In genomic region chr10:119058493-119059020, GRCm38 (mm10) we compare ENCODE assay signal across 21 mouse cellular contexts.
DNase-seq lines count a peak whose midpoint lies in the region; ATAC-seq lines count a peak whose summit lies in the region.
"Had no signal": no experiment of that assay in that cellular context is flagged by ENCODE, and none has a peak within 500 bp of the region (broad histone marks: within the 10 kb centered on the region; RNA-seq: fewer than 3 reads in every experiment).

No protein-coding gene starts in this region.

- no peaks in the 10 kb centered on the region for H3K27me3 ChIP-seq in intestine, embryonic 16.5 days (replicated peaks; ENCODE audit: control insufficient read depth, insufficient read depth, low read length)
- H3K27me3 ChIP-seq: embryonic facial prominence, embryonic 15.5 days; hindbrain, embryonic 13.5 days had no signal

- no peak overlapping the region for H3K4me2 ChIP-seq in intestine, embryonic 16.5 days (ENCODE audit: low read depth, low read length)
- H3K4me2 ChIP-seq: embryonic facial prominence, embryonic 15.5 days; heart, embryonic 13.5 days; hindbrain, embryonic 13.5 days had no signal

- no peaks in the 10 kb centered on the region for H3K9me3 ChIP-seq in intestine, embryonic 16.5 days (ENCODE audit: control insufficient read depth, low read length)
- H3K9me3 ChIP-seq: embryonic facial prominence, embryonic 15.5 days; forebrain, embryonic 10.5 days; heart, embryonic 13.5 days; hindbrain, embryonic 13.5 days had no signal

- 55% methylated on average over 10 of the region's 10 CpGs for WGBS in intestine, embryonic 16.5 days

- ATAC-seq in intestine, embryonic 16.5 days: peak; percentile 80
- ATAC-seq: forebrain, embryonic 14.5 days; hindbrain, postnatal 0 days had no signal

- DNase-seq in kidney, postnatal 14 days: peak; percentile 40
- DNase-seq in kidney, adult 18-20 months: no peak
- DNase-seq in 3T3-L1 (ENCODE audit: low read depth, low spot score): peak; percentile 61
- DNase-seq in NIH3T3 (ENCODE audit: low read depth): peak; percentile 22
- DNase-seq in cerebellum, postnatal 10 days: no peak
- no peak for DNase-seq in c-Kit-positive CD71-positive TER-119-positive erythroid progenitor cells, embryonic 14.5 days (ENCODE audit: low spot score)
- DNase-seq in retina, postnatal 1 day: no peak
- DNase-seq: adrenal gland, postnatal 10 days; cerebellum, adult 18-20 months; cerebellum, adult 9-11 months; gastrocnemius, adult 2 months; gastrocnemius, postnatal 36 days; heart, adult 11 months had no signal

- no peak overlapping the region for H3K9ac ChIP-seq in intestine, embryonic 16.5 days (ENCODE audit: low read depth, low read length)
- H3K9ac ChIP-seq: embryonic facial prominence, embryonic 15.5 days; heart, embryonic 13.5 days; hindbrain, embryonic 13.5 days had no signal

- H3K27ac ChIP-seq in intestine, embryonic 16.5 days (ENCODE audit: low read length): no peak overlapping the region
- H3K27ac ChIP-seq: embryonic facial prominence, embryonic 15.5 days; forebrain, embryonic 10.5 days; gastrocnemius, adult 2 months; heart, embryonic 13.5 days; hindbrain, embryonic 13.5 days; hindbrain, postnatal 0 days had no signal

- H3K4me1 ChIP-seq in intestine, embryonic 16.5 days (ENCODE audit: control insufficient read depth, insufficient read depth, low read length): peaks cover 14% of the 10 kb centered on the region; the same call in 1 of the 2 replicates
- H3K4me1 ChIP-seq: forebrain, embryonic 10.5 days had no signal

- no peak overlapping the region for H3K4me3 ChIP-seq in intestine, embryonic 16.5 days (ENCODE audit: low read length)
- H3K4me3 ChIP-seq: embryonic facial prominence, embryonic 15.5 days; erythroblast, embryonic 14.5 days; forebrain, embryonic 10.5 days; gastrocnemius, adult 2 months; heart, embryonic 13.5 days; hindbrain, embryonic 13.5 days had no signal

- H3K36me3 ChIP-seq in intestine, embryonic 16.5 days (ENCODE audit: control insufficient read depth, insufficient read depth, low read length): no peaks in the 10 kb centered on the region
- H3K36me3 ChIP-seq: embryonic facial prominence, embryonic 15.5 days; forebrain, embryonic 10.5 days; heart, embryonic 13.5 days; hindbrain, embryonic 13.5 days had no signal

Comparison
In these comparisons a context has a peak if more than half of its experiments do, and no peak if none do; other contexts are left out.
1. DNase-seq: peak in kidney, postnatal 14 days (single experiment), 3T3-L1 (single experiment) and NIH3T3 (single experiment); none in kidney, adult 18-20 months (single experiment), cerebellum, postnatal 10 days (0 of 2), c-Kit-positive CD71-positive TER-119-positive erythroid progenitor cells, embryonic 14.5 days (single experiment) and retina, postnatal 1 day (single experiment).